Mouse (Mus musculus) olfactory bulb, adult 2 months (tissue): ENCODE measurements at regions not wholly inside any gene's neighbourhood (a gene's known extent, or its start where the extent isn't known, plus 50 kb on each side); places are given as distances from the start of the nearest gene placed in this dataset.

Source experiments
- CTCF ChIP-seq: fragments of 200-500 bp; IDR thresholded peaks from 2 replicates; pipeline ENCODE4 v1.5.1; 2012; ENCODE audit warnings: low read depth, mild to moderate bottlenecking, low read length, moderate library complexity; ENCODE audit not compliant: insufficient read depth
- POLR2A ChIP-seq: fragments of 200-500 bp; IDR thresholded peaks from 2 replicates; pipeline ENCODE4 v1.6.1; 2012; ENCODE audit warnings: mild to moderate bottlenecking, low read depth, low read length, moderate library complexity; ENCODE audit not compliant: insufficient read depth

GRCm38 (mm10) chr10:92556526-92557422 is 165.4 kb downstream of the Nedd1 start:
- no peak for TF ChIP-seq POLR2A
- TF ChIP-seq CTCF: no peak
